8 mouse cellular contexts compared by ENCODE assay signal in the genomic region with DNA sequence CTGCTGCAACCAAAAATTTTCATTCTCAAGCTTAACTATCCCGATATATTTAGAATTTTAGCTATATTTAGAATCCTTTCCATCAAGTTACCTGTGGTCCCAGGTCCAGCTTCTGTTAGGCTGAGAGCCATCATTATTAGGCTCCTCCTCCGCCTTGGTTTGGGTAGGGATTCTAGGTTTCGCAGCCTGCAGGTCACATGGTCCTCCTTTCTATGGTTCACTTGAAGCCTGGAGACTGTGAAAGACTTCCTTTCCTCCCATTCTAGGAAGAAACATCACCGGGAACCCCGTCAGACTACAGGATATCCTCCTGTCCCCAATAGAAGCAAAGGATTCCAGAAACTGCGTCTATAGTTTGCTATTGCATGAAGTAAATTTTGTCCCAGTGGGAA. TPM values are rescaled to one million over a fixed set of nuclear protein-coding genes. Genes with fewer than 3 reads are reported as not detected.
DNase-seq lines count a peak whose midpoint lies in the region; ATAC-seq and TF ChIP-seq lines count a peak whose summit lies in the region.
"Had no signal": no experiment of that assay in that cellular context is flagged by ENCODE, and none has a peak within 500 bp of the region (broad histone marks: within the 10 kb centered on the region; RNA-seq: fewer than 3 reads in every experiment).

No protein-coding gene starts in this region.

- H3K36me3 ChIP-seq in lung, embryonic 16.5 days (ENCODE audit: control insufficient read depth, insufficient read depth, low read length) = no peaks in the 10 kb centered on the region
- H3K36me3 ChIP-seq in heart, embryonic 15.5 days = no peaks in the 10 kb centered on the region
- H3K36me3 ChIP-seq in stomach, embryonic 15.5 days = no peaks in the 10 kb centered on the region

- H3K4me3 ChIP-seq in lung, embryonic 16.5 days (ENCODE audit: low read length) = peak overlapping the region; percentile 51
- no peak overlapping the region for H3K4me3 ChIP-seq in lung, adult 2 months (replicated peaks; ENCODE audit: extremely low read depth, low read depth, low read length)
- H3K4me3 ChIP-seq in heart, embryonic 15.5 days = peak overlapping the region; percentile 70
- no peak overlapping the region for H3K4me3 ChIP-seq in stomach, embryonic 15.5 days (replicated peaks)

- H3K4me2 ChIP-seq in lung, embryonic 16.5 days (ENCODE audit: low read depth, low read length) = peak overlapping the region; percentile 78
- H3K4me2 ChIP-seq in heart, embryonic 15.5 days = peak overlapping the region; percentile 94
- peak overlapping the region; percentile 86 for H3K4me2 ChIP-seq in stomach, embryonic 15.5 days

- no peak for DNase-seq in lung, adult 2 months
- peak; percentile 17 for DNase-seq in kidney, postnatal 10 days
- no peak for DNase-seq in frontal cortex, postnatal 10 days (ENCODE audit: low spot score in 2 of 2)

- no peaks in the 10 kb centered on the region; the same call in 1 of the 2 replicates for H3K27me3 ChIP-seq in lung, embryonic 16.5 days (ENCODE audit: control insufficient read depth, insufficient read depth, low read depth, low read length)
- H3K27me3 ChIP-seq in heart, embryonic 15.5 days = no peaks in the 10 kb centered on the region
- H3K27me3 ChIP-seq in stomach, embryonic 15.5 days (replicated peaks) = no peaks in the 10 kb centered on the region

- no peak for TF ChIP-seq POLR2A in lung, adult 2 months (IDR thresholded peaks at IDR 0.05; ENCODE audit: borderline replicate concordance, extremely low read depth, low read depth, low read length)

- H3K9ac ChIP-seq in lung, embryonic 16.5 days (ENCODE audit: low read length) = peak overlapping the region; percentile 42
- H3K9ac ChIP-seq in heart, embryonic 15.5 days = no peak overlapping the region
- H3K9ac ChIP-seq in stomach, embryonic 15.5 days = no peak overlapping the region

- no peak for ATAC-seq in lung, embryonic 16.5 days (ENCODE audit: low read depth)
- no peak for ATAC-seq in heart, embryonic 15.5 days (replicated peaks; ENCODE audit: insufficient number of reproducible peaks, insufficient read depth, low FRiP score, low read depth)
- ATAC-seq in stomach, embryonic 15.5 days (ENCODE audit: insufficient read depth, low FRiP score, low read depth) = no peak
- no peak for ATAC-seq in megakaryocyte, adult 5-6 weeks (ENCODE audit: poor library complexity, severe bottlenecking)

- peaks cover 1% of the 10 kb centered on the region; the same call in 1 of the 2 replicates for H3K9me3 ChIP-seq in lung, embryonic 16.5 days (ENCODE audit: control insufficient read depth, low read length)
- no peaks in the 10 kb centered on the region for H3K9me3 ChIP-seq in heart, embryonic 15.5 days (replicated peaks)
- no peaks in the 10 kb centered on the region for H3K9me3 ChIP-seq in stomach, embryonic 15.5 days

- peak overlapping the region; percentile 86 for H3K27ac ChIP-seq in lung, embryonic 16.5 days (ENCODE audit: low read length)
- H3K27ac ChIP-seq in heart, embryonic 15.5 days = peak overlapping the region; percentile 75
- H3K27ac ChIP-seq in stomach, embryonic 15.5 days = peak overlapping the region; percentile 90

- H3K4me1 ChIP-seq in lung, embryonic 16.5 days (replicated peaks; ENCODE audit: control insufficient read depth, insufficient read depth, low read length) = peaks cover 19% of the 10 kb centered on the region
- H3K4me1 ChIP-seq in lung, adult 2 months (ENCODE audit: control insufficient read depth, insufficient read depth, low read length) = peaks cover 5% of the 10 kb centered on the region
- peaks cover 25% of the 10 kb centered on the region for H3K4me1 ChIP-seq in heart, embryonic 15.5 days (replicated peaks)
- H3K4me1 ChIP-seq in stomach, embryonic 15.5 days = peaks cover 3% of the 10 kb centered on the region; the same call in 1 of the 2 replicates

- TF ChIP-seq CTCF in lung, adult 2 months (IDR thresholded peaks at IDR 0.05; ENCODE audit: insufficient read depth, low read length) = no peak

- WGBS in lung, embryonic 16.5 days = 61% methylated on average over 6 of the region's 6 CpGs
- 50% methylated on average over 6 of the region's 6 CpGs for WGBS in lung, adult 2 months
- WGBS in heart, embryonic 15.5 days = 57% methylated on average over 6 of the region's 6 CpGs
- WGBS in stomach, embryonic 15.5 days = 70% methylated on average over 6 of the region's 6 CpGs

RNA-seq across cellular contexts. Expression of gene Ccn6, which starts 8.9 kb away (rescaled TPM):
- 0.30 and 0.67 TPM in 2 replicates for polyA plus RNA-seq in lung, embryonic 16.5 days (2015; fragmentation: Nextera tagmentation; extraction: Ambion mirVana)
- 0.20 and 0.25 TPM in 2 replicates for polyA plus RNA-seq in lung, adult 2 months (2012; rRNA removed)
- 0.16 and 0.32 TPM in 2 replicates for polyA plus RNA-seq in heart, embryonic 15.5 days (2015; fragmentation: Nextera tagmentation; extraction: Ambion mirVana)
- 0.33 and 0.52 TPM in 2 replicates for polyA plus RNA-seq in stomach, embryonic 15.5 days (2015; fragmentation: Nextera tagmentation; extraction: Ambion mirVana)
- not detected in 2 replicates for total RNA-seq in megakaryocyte, adult 5-6 weeks (2015)
- not detected in 2 replicates for total RNA-seq in megakaryocyte, adult 5-6 weeks (2017)
- total RNA-seq: gastrocnemius, adult 8-10 months had no signal

RNA-seq across cellular contexts. Expression of gene Tube1, which starts 38.8 kb away (rescaled TPM):
- polyA plus RNA-seq in lung, embryonic 16.5 days (2015; fragmentation: Nextera tagmentation; extraction: Ambion mirVana) = 18.4 and 20.6 TPM in 2 replicates
- polyA plus RNA-seq in lung, adult 2 months (2012; rRNA removed) = 0.90 and 1.0 TPM in 2 replicates
- polyA plus RNA-seq in heart, embryonic 15.5 days (2015; fragmentation: Nextera tagmentation; extraction: Ambion mirVana) = 7.6 and 8.3 TPM in 2 replicates
- 14.7 and 14.8 TPM in 2 replicates for polyA plus RNA-seq in stomach, embryonic 15.5 days (2015; fragmentation: Nextera tagmentation; extraction: Ambion mirVana)
- 10.5 and 12.4 TPM in 2 replicates for total RNA-seq in megakaryocyte, adult 5-6 weeks (2015)
- 9.8 and 13.9 TPM in 2 replicates for total RNA-seq in megakaryocyte, adult 5-6 weeks (2017)

RNA-seq across cellular contexts. Expression of gene Fam229b, which starts 38.8 kb away (rescaled TPM):
- 12.3 and 12.5 TPM in 2 replicates for polyA plus RNA-seq in lung, embryonic 16.5 days (2015; fragmentation: Nextera tagmentation; extraction: Ambion mirVana)
- 1.2 and 2.7 TPM in 2 replicates for polyA plus RNA-seq in lung, adult 2 months (2012; rRNA removed)
- polyA plus RNA-seq in heart, embryonic 15.5 days (2015; fragmentation: Nextera tagmentation; extraction: Ambion mirVana) = 7.9 and 9.2 TPM in 2 replicates
- 8.7 and 8.8 TPM in 2 replicates for polyA plus RNA-seq in stomach, embryonic 15.5 days (2015; fragmentation: Nextera tagmentation; extraction: Ambion mirVana)
- total RNA-seq in megakaryocyte, adult 5-6 weeks (2015) = 0.57 and 1.9 TPM in 2 replicates
- not detected in 2 replicates for total RNA-seq in megakaryocyte, adult 5-6 weeks (2017)

Comparison
In these comparisons a context has a peak if more than half of its experiments do, and no peak if none do; other contexts are left out.
1. H3K4me3 ChIP-seq: peak in lung, embryonic 16.5 days (single experiment) and heart, embryonic 15.5 days (single experiment); none in lung, adult 2 months (single experiment) and stomach, embryonic 15.5 days (single experiment).
2. Peak in every context shown above with its lines, with median percentiles within 50 percentile points of each other: H3K27ac ChIP-seq and H3K4me2 ChIP-seq.